Mouse (Mus musculus) megakaryocyte-erythroid progenitor cell, adult 5-6 weeks (primary cell): ENCODE measurements around the gene Mterf4. TPM values are rescaled to one million over a fixed set of nuclear protein-coding genes. Genes with fewer than 3 reads are reported as not detected.

Experiments used
- ATAC-seq: replicated peaks from 2 replicates; pipeline ENCODE4 v1.8.0; 2016; ENCODE audit warnings: mild to moderate bottlenecking, inconsistent platforms; ENCODE audit not compliant: severe bottlenecking, poor library complexity, low FRiP score, low TSS enrichment
- total RNA-seq, 2 experiments: library from RNA; stranded (forward) in 1 of 2; stranded (reverse) in 1 of 2; fragments of 200-1000, 215-1000 nt in 1 of 2; fragments of >200 nt in 1 of 2; fragmentation: Nextera tagmentation in 1 of 2; gene quantifications; 2 replicates each; pipeline ENCODE4 v1.2.3; 2014 to 2017

Mterf4 gene
- total RNA-seq, 2 experiments from 2014 or later = 16.7 to 23.6 TPM

- no peak for ATAC-seq
These were observed 35.0 kb downstream of the Mterf4 start for GRCm38 (mm10) chr1:93270516-93271240.

- no peak for ATAC-seq
These were observed 37.5 kb downstream of the Mterf4 start for GRCm38 (mm10) chr1:93268246-93268645.

GRCm38 (mm10) chr1:93267207-93267606 is 38.5 kb downstream of the Mterf4 start:
- ATAC-seq = no peak

- no peak for ATAC-seq
These were observed 48.2 kb downstream of the Mterf4 start for GRCm38 (mm10) chr1:93257560-93257959.

- ATAC-seq = no peak
These were observed 50.0 kb downstream of the Mterf4 start for GRCm38 (mm10) chr1:93255761-93256160.

GRCm38 (mm10) chr1:93252586-93252985 is 53.1 kb downstream of the Mterf4 start:
- no peak for ATAC-seq

Other genes with a start within 250 kb of the Mterf4 start
- not detected in 2 replicates for gene Kif1a, start 204.0 kb downstream of the Mterf4 start, total RNA-seq (2014; fragmentation: Nextera tagmentation)
- gene Kif1a, start 204.0 kb downstream of the Mterf4 start, total RNA-seq (2017) = not detected in 2 replicates
- gene Agxt, start 170.7 kb downstream of the Mterf4 start, total RNA-seq (2014; fragmentation: Nextera tagmentation) = not detected in 2 replicates
- gene Agxt, start 170.7 kb downstream of the Mterf4 start, total RNA-seq (2017) = not detected in 2 replicates
- not detected in 2 replicates for gene 2310007B03Rik, start 145.0 kb downstream of the Mterf4 start, total RNA-seq (2014; fragmentation: Nextera tagmentation)
- gene 2310007B03Rik, start 145.0 kb downstream of the Mterf4 start, total RNA-seq (2017) = not detected in 2 replicates
- not detected in 2 replicates for gene Crocc2, start 137.2 kb downstream of the Mterf4 start, total RNA-seq (2014; fragmentation: Nextera tagmentation)
- not detected in 2 replicates for gene Crocc2, start 137.2 kb downstream of the Mterf4 start, total RNA-seq (2017)
- gene Sned1, start 70.1 kb downstream of the Mterf4 start, total RNA-seq (2014; fragmentation: Nextera tagmentation) = 0.27 TPM in 1 of 2 replicates, not detected in the other
- gene Sned1, start 70.1 kb downstream of the Mterf4 start, total RNA-seq (2017) = not detected in 2 replicates
- gene Ppp1r7, start 36.9 kb upstream of the Mterf4 start, total RNA-seq (2014; fragmentation: Nextera tagmentation) = 30.1 and 33.7 TPM in 2 replicates
- 34.3 and 50.2 TPM in 2 replicates for gene Ppp1r7, start 36.9 kb upstream of the Mterf4 start, total RNA-seq (2017)
- gene Pask, start 37.6 kb upstream of the Mterf4 start, total RNA-seq (2014; fragmentation: Nextera tagmentation) = 19.3 and 25.5 TPM in 2 replicates
- gene Pask, start 37.6 kb upstream of the Mterf4 start, total RNA-seq (2017) = 12.5 and 24.5 TPM in 2 replicates
- 0.37 TPM in 1 of 2 replicates, not detected in the other for gene Ano7, start 68.0 kb upstream of the Mterf4 start, total RNA-seq (2014; fragmentation: Nextera tagmentation)
- 1.3 TPM in 1 of 2 replicates, not detected in the other for gene Ano7, start 68.0 kb upstream of the Mterf4 start, total RNA-seq (2017)
- 121 and 153 TPM in 2 replicates for gene Hdlbp, start 172.9 kb upstream of the Mterf4 start, total RNA-seq (2014; fragmentation: Nextera tagmentation)
- gene Hdlbp, start 172.9 kb upstream of the Mterf4 start, total RNA-seq (2017) = 76.8 and 113 TPM in 2 replicates
- gene Farp2, start 206.2 kb upstream of the Mterf4 start, total RNA-seq (2014; fragmentation: Nextera tagmentation) = 3.0 and 8.4 TPM in 2 replicates
- gene Farp2, start 206.2 kb upstream of the Mterf4 start, total RNA-seq (2017) = 2.0 and 2.2 TPM in 2 replicates